Mouse (Mus musculus) inflammation-experienced regulatory T-cells, adult 6 months (primary cell): ENCODE data around the gene Tcf12. TPM values are rescaled to one million over a fixed set of nuclear protein-coding genes. Genes with fewer than 3 reads are reported as not detected.

Source experiments
- ATAC-seq: one replicate; pipeline ENCODE4 v1.8.0; 2017
- polyA plus RNA-seq, 3 experiments: library from polyadenylated mRNA; unstranded; fragments of 100-300 nt; shearing (Covaris generic); gene quantifications; one replicate each; pipeline ENCODE4 v1.2.1; 2017

The Tcf12 gene
- polyA plus RNA-seq, result 10 to 100 TPM; 19.9 to 44.4 (median 40.1) TPM

GRCm38 (mm10) chr9:72111622-72112550 is at the start of gene Tcf12:
TSS of gene Tcf12 (minus strand) at chr9:72111871.
- peak; percentile 66 for ATAC-seq

DNA sequence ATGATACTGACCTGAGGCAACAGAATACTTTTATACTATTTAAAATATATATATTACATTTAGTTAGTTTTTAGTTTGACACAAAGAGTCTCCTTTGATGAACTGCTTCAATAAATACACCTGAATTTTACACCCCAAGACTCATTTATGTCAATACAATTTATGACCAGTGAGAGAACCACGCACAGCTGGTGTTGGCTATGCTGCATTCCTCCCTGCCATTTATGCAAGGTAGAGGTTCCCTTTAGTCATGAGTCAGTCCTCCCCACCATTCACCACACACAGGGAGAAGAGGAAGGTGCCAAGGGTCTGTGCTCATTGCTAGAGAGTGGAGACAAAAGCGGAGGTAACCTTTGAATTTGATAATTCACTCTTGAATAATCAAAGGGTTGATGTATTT is 46.7 kb upstream of the Tcf12 start:
- ATAC-seq, result no peak

DNA sequence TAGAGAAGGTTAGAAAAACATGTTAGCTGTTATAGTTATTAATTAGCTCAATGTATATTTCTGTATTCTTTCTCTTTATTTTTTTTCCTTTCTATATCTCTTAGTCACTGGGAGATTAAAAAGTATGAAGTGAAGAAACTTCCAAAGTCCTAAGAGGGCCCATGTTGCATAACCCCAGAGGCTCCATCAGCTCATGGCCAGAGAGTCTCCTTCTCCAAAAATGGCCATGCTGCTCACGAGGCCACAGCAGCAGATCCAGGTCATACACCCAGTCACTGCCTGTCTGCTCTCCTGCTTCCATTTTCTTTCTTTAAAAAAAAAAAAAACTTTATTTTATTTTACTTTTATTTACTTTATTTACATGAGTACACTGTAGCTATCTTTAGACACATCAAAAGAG is 45.4 kb upstream of the Tcf12 start:
- no peak for ATAC-seq

GRCm38 (mm10) chr9:72155250-72156138 is 43.8 kb upstream of the Tcf12 start:
- no peak for ATAC-seq

DNA sequence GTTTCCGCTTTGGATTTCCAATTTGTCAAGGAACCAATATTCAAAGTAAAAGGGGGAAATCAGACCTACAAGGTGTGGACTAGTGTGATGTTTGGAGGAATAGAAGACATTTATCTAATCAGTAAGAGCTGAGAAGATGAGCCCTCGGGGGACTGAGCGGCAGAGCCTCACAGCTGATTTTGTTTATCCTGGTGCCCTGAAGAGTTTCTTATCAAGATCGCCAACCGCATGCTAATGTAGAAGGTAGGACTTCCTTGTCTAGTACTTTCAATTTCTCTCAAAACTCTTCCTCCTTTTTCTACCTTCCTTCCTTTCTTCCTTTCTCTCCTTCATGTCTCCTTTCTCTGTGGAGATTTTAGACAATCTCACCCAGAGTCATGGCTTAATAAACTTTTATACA is 32.5 kb upstream of the Tcf12 start:
- ATAC-seq, result no peak

DNA sequence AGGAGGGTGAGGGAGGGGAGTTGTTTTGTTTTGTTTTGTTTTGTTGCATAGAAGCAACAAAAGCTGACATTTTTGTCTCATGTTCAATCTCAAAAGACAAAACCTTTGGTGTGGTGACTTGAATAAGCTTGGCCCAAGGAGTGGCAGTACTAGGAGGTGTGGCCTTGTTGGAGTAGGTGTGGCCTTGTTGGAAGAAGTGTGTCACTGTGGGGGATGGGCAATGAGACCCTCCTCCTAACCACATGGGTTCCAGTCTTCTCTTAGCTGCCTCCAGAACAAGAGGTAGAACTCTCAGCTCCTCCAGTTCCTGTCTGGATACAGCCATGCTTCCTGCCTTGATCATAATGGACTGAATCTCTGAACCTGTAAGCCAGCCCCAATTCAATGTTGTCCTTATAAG is 26.2 kb upstream of the Tcf12 start:
- ATAC-seq, result no peak

DNA sequence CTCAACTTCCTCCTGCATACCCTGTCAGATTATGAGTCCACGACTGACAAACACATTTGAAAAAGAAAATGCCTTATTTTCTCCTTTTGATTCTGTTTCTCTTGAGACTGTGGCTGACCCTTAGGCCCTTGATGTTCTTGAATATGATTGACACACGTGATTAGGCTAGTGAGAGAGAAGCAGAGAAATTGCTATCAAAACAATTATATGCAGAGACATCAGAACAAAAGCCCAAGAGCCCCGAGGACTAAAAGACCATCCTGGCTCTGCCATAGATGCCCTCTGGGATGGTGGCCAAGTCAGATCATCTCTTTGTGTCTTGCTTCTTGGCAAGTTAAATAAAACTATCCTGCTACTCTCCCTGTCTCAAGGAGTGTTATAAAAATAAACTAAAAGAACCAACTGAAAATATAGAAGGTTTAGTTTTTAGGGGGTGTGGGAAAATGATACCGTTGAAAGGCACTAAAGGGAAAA is 22.1 kb upstream of the Tcf12 start:
- no peak for ATAC-seq

DNA sequence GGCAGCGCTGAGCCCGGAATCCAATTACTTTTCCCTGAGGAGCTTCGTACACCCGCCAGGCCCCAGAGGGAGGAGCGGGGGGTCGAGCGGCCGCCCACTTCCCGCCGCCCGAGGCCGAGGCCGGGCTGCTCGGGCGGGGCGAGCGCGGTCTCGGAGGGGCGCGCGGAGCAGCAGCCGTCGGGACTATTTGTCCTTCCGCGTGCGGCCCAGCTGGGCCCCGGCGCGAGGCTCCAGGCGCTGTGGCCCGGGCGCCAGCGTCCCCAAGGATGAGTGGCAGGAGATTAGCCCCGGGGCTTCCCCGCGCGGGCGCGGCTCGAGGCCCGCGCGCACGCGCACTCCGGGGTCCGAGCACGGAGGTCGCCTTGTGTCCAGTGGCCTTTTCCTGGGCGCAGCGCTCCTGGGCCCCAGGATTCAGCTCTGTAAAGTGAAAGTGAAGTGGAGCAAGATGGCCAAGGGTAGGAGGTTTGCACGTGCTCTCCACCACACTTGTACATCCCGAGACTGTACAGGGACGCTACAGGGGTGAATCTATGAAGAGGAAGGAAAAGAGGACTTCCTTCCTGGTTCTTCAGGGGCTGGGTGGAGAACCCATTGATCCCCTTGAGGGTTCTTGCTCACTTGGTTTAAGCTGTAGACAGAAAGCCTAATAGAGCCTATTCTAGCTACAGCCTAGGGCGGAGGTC is 21.6 kb upstream of the Tcf12 start:
- peak; percentile 76 for ATAC-seq

GRCm38 (mm10) chr9:72132728-72133088 is 21.0 kb upstream of the Tcf12 start:
- peak; percentile 39 for ATAC-seq

DNA sequence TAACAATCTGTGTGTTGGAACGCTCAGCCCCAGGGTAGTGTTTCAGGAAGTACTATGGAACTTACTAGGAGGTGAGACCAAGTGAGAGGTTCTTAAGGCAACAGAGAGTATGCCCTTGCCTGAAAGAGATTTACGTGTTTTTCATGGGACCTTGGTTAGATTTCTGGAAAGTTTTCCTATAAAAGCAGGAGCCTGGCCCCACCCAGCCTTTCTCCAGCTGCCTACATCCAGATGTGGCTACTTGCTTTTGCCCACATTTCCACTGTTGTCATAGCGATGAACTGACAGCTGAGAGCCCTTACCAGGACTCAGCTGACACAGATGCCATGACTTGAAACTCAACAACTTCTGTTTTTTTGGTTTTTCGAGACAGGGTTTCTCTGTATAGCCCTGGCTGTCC is 18.2 kb upstream of the Tcf12 start:
- no peak for ATAC-seq

DNA sequence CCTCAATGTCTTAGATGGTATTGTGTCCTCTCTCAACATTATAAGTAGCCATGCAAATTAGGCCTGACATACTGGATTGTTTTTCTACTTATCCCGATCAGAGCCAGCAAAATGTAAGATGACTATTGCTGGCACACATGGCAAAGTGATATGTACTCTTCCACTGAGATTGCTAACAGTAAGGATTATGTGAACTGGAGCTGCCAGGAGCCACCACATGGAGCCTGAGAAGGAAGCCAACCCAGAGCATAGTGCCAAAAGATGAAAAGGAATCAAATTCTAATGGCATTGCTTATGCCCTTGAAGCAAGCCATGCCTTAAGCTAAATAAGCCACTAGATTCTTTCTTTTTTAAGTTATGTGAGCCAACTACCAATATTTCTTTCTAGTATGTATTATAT is 13.8 kb upstream of the Tcf12 start:
- no peak for ATAC-seq

- ATAC-seq, result no peak
Observed at GRCm38 (mm10) chr9:72118490-72118889, 6.8 kb upstream of the Tcf12 start.

DNA sequence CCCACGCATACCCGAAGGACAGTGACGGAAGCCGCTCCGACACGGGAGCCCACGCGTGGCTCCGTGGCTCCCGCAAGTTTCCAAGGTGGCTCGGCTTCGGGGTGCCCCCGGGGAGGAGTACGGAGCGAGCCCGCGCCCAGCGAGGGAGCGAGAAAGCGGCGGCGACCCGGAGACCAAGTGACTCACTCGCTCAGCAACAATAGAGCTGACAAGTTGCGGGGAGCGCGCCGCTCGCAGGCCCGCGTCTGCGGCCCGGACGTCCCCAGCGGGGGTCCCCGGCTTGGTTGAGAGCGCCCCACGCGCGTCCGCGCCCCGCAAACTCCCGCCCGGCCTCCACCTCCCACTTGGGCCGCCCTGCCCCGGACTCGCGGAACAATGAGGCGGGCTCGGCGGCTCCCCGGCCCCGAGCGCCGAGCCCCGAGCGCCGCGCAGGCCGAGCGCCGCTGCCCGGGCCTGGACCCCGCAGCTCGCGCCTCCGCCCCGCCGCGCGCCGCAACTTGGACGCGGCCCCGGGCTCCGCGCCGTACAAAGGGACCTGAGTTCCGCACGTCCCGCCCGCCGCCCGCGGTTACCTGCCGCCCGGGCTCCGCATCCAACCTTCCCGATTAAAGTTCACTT is 558 bp downstream of the Tcf12 start:
- ATAC-seq, result peak; percentile 69

GRCm38 (mm10) chr9:72110627-72111003 is 1.1 kb downstream of the Tcf12 start:
- ATAC-seq, result no peak

- no peak for ATAC-seq
Observed at GRCm38 (mm10) chr9:72103471-72103870, 8.2 kb downstream of the Tcf12 start.

- peak; percentile 33 for ATAC-seq
Observed at GRCm38 (mm10) chr9:72099945-72100685, 11.6 kb downstream of the Tcf12 start.

GRCm38 (mm10) chr9:72098056-72098455 is 13.6 kb downstream of the Tcf12 start:
- peak; percentile 18 for ATAC-seq

- peak; percentile 76 for ATAC-seq
Observed at GRCm38 (mm10) chr9:72097083-72097482, 14.6 kb downstream of the Tcf12 start.

DNA sequence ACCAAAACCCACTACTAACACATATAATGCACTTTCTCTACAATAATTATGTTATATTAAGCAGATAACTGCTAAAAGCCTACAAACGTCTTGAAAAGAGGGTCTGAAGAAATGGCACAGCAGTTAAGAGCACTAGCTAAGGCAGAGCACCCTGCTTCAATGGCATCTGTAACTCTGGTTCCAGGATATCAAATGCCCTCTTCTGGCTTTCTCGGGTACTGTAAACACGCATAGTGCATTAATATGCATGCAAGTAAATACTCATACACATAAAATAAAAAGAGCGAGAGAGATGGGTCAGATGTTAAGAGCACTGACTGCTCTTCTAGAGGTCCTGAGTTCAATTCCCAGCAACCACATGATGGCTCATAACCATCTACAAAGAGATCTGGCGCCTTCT is 17.0 kb downstream of the Tcf12 start:
- no peak for ATAC-seq

DNA sequence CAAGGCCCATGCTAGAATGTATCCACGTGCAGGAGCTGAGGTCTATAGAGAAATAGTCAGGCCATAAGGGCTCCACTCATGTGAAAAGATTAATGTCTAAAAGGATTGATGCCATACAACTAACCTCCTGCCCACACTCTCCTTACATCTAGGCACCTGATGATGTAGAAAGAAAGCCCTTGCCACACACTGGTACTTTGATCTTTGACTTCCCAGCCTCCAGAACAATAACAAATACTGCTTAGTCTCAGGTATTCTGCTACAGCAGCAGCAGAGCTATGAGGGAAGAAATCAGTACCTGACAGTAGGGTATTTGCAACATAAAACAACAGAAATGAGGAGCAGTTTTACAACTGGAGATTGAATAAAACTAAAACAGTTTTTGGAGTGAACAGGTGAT is 19.5 kb downstream of the Tcf12 start:
- no peak for ATAC-seq

DNA sequence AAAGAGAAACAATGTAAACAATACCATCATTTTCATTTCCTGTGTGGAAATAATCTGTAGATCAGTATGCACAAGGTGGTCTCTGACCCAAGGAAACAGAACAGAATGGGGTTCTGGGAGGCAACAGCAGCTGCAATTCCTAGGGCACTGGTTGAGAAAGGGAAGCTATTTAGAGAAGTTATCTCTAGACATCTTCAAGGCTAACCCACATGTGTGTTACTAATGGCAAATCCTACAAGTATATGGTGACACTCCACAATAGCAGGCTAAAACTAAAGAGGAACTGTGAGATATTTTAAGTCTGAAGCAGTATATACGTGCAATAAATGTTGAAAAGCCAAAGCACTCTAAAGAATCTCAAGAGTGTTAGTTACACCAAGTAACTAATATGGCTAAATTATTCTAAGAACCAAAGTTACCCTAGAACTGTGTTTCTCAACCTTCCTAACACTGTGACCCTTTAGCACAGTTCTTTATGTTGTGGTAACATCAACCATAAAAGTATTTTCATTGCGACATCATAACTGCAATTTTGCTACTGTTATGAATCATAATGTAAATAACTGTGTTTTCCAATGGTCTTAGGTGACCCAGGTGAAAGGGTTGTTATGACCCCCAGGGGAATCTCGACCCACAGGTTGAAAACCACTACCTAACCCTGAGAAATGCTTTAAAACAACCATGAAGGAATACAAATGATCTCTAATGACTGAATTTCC is 22.6 kb downstream of the Tcf12 start:
- ATAC-seq, result no peak
